Mouse (Mus musculus) left cerebral cortex, adult 2 months (tissue): ENCODE data around the gene Prorsd1. TPM values are rescaled to one million over a fixed set of nuclear protein-coding genes. Genes with fewer than 3 reads are reported as not detected.

Experiments
- DNase-seq, 2 experiments: peaks; one replicate each; pipeline ENCODE4 v3.0.0; 2021 to 2022; ENCODE audit warnings: low spot score in 2 of 2, mixed read lengths in 1 of 2; ENCODE audit errors: extremely low spot score in 1 of 2
- H3K27ac ChIP-seq: fragments of 200-600 bp; 2 replicates; pipeline ENCODE4 v1.8.1; 2022
- H3K4me3 ChIP-seq: fragments of 200-600 bp; 2 replicates; pipeline ENCODE4 v1.8.1; 2022
- CTCF ChIP-seq: fragments of 200-600 bp; IDR thresholded peaks from 2 replicates; pipeline ENCODE4 v1.8.1; 2022; ENCODE audit warnings: antibody characterized with exemption, mild to moderate bottlenecking, moderate library complexity
- intact Hi-C: fragments of 180-260 bp; cut with DNase I; formaldehyde crosslinking; loops from one replicate; pipeline ENCODE4 v1.15.1; 2025
- total RNA-seq, 2 experiments: library from RNA; stranded (reverse); gene quantifications; 2 replicates each; pipeline ENCODE4 v1.2.3; 2021

Prorsd1 gene
- total RNA-seq, 2 experiments from 2014 or later = 2.9 to 4.1 TPM

- intact Hi-C loops = no loop called here
- DNase-seq = no peak
- no peak overlapping the region for H3K27ac ChIP-seq
- no peak for TF ChIP-seq CTCF
- no peak overlapping the region for H3K4me3 ChIP-seq
Observed at GRCm38 (mm10) chr11:29544225-29544945, 29.6 kb upstream of the Prorsd1 start.

GRCm38 (mm10) chr11:29538201-29538600 lies 23.4 kb upstream of the Prorsd1 start:
- TF ChIP-seq CTCF = no peak
- H3K4me3 ChIP-seq = no peak overlapping the region
- DNase-seq = no peak
- H3K27ac ChIP-seq = no peak overlapping the region
- intact Hi-C loops = no loop called here

GRCm38 (mm10) chr11:29525988-29526794 lies 11.4 kb upstream of the Prorsd1 start, which contains the start of gene Mtif2:
Mtif2 (plus strand) TSS chr11:29526408.
- Histone ChIP-seq H3K27ac (peak within 1 kb of the TSS; percentile 91), H3K4me3 (peak within 1 kb of the TSS; percentile 84)
- DNase-seq = peak; percentile 78 to 79
- intact Hi-C loops = loop anchor here (2.0 to 5.0 kb wide), 2 partner anchors 21 to 259 kb away; partner anchors contain the start of gene Clhc1
- TF ChIP-seq CTCF = no peak; the same call in none of the 2 replicates

GRCm38 (mm10) chr11:29514325-29514681 lies 530 bp downstream of the Prorsd1 start:
- DNase-seq = no peak
- H3K4me3 ChIP-seq = peak overlapping the region; percentile 55
- no peak for TF ChIP-seq CTCF
- 0 out of 2 replicates have a peak overlapping the region, but pooled peaks have one; percentile 0 for H3K27ac ChIP-seq
- intact Hi-C loops = loop anchor here (5.0 kb wide), 1 partner anchor 247 kb away; no protein-coding TSS in a partner anchor

GRCm38 (mm10) chr11:29512818-29513535 lies 1.9 kb downstream of the Prorsd1 start:
- Histone ChIP-seq H3K27ac (no peak overlapping the region), H3K4me3 (no peak overlapping the region)
- no peak for DNase-seq
- TF ChIP-seq CTCF = peak; percentile 12
- intact Hi-C loops = loop anchor here (5.0 kb wide), 1 partner anchor 246 kb away; no protein-coding TSS in a partner anchor

- DNase-seq = no peak
- no peak for TF ChIP-seq CTCF
- intact Hi-C loops = no loop called here
- Histone ChIP-seq H3K4me3 (no peak overlapping the region), H3K27ac (no peak overlapping the region)
Observed at GRCm38 (mm10) chr11:29509421-29509820, 5.4 kb downstream of the Prorsd1 start.

- intact Hi-C loops = no loop called here
Observed at GRCm38 (mm10) chr11:29504899-29505625, 9.8 kb downstream of the Prorsd1 start.

GRCm38 (mm10) chr11:29503948-29504893 lies 10.6 kb downstream of the Prorsd1 start:
- Histone ChIP-seq H3K27ac (no peak overlapping the region), H3K4me3 (no peak overlapping the region)
- intact Hi-C loops = no loop called here
- TF ChIP-seq CTCF = no peak
- no peak for DNase-seq

More at GRCm38 (mm10) chr11:29504899-29505625, 9.8 kb downstream of the Prorsd1 start:
- DNase-seq = no peak
- H3K27ac ChIP-seq = no peak overlapping the region
- H3K4me3 ChIP-seq = no peak overlapping the region
- TF ChIP-seq CTCF = no peak

GRCm38 (mm10) chr11:29496962-29497361 lies 17.9 kb downstream of the Prorsd1 start:
- Histone ChIP-seq H3K4me3 (no peak overlapping the region), H3K27ac (no peak overlapping the region)
- no peak for DNase-seq
- no peak for TF ChIP-seq CTCF
- intact Hi-C loops = no loop called here

- intact Hi-C loops = no loop called here
- no peak for TF ChIP-seq CTCF
- no peak overlapping the region for H3K27ac ChIP-seq
- no peak overlapping the region for H3K4me3 ChIP-seq
- no peak for DNase-seq
Observed at GRCm38 (mm10) chr11:29493135-29493534, 21.7 kb downstream of the Prorsd1 start.
